Mouse (Mus musculus): Measurements from ENCODE around the gene Zdhhc14.

Zdhhc14 gene

GRCm38 (mm10) chr17:5504969-5505368, 12.6 kb downstream of the Zdhhc14 start:
- no peak for DNase-seq (ENCODE audit: low spot score in 2 of 2)

- no peak for DNase-seq (ENCODE audit: low spot score in 2 of 2)
Observed at GRCm38 (mm10) chr17:5506553-5506952, 14.2 kb downstream of the Zdhhc14 start.

- no peak for DNase-seq (ENCODE audit: low spot score in 2 of 2)
Observed at GRCm38 (mm10) chr17:5506988-5507387, 14.6 kb downstream of the Zdhhc14 start.

- no peak for DNase-seq (ENCODE audit: low spot score in 2 of 2)
Observed at GRCm38 (mm10) chr17:5508030-5508429, 15.7 kb downstream of the Zdhhc14 start.

GRCm38 (mm10) chr17:5510564-5510963, 18.2 kb downstream of the Zdhhc14 start:
- no peak for DNase-seq (ENCODE audit: low spot score in 2 of 2)

- no peak for DNase-seq (ENCODE audit: low spot score in 2 of 2)
Observed at GRCm38 (mm10) chr17:5511724-5512123, 19.4 kb downstream of the Zdhhc14 start.

GRCm38 (mm10) chr17:5519466-5519865, 27.1 kb downstream of the Zdhhc14 start:
- no peak for DNase-seq (ENCODE audit: low spot score in 2 of 2)

- DNase-seq (ENCODE audit: low spot score in 2 of 2) = no peak
Observed at GRCm38 (mm10) chr17:5519910-5520592, 27.7 kb downstream of the Zdhhc14 start.

GRCm38 (mm10) chr17:5521532-5521931, 29.2 kb downstream of the Zdhhc14 start:
- DNase-seq (ENCODE audit: low spot score in 2 of 2) = no peak

GRCm38 (mm10) chr17:5529552-5529951, 37.2 kb downstream of the Zdhhc14 start:
- DNase-seq (ENCODE audit: low spot score in 2 of 2) = no peak

- no peak for DNase-seq (ENCODE audit: low spot score in 2 of 2)
Observed at GRCm38 (mm10) chr17:5532816-5533215, 40.5 kb downstream of the Zdhhc14 start.

GRCm38 (mm10) chr17:5535357-5535756, 43.0 kb downstream of the Zdhhc14 start:
- no peak for DNase-seq (ENCODE audit: low spot score in 2 of 2)

GRCm38 (mm10) chr17:5536259-5537094, 44.1 kb downstream of the Zdhhc14 start:
- no peak for DNase-seq (ENCODE audit: low spot score in 2 of 2)

- no peak for DNase-seq (ENCODE audit: low spot score in 2 of 2)
Observed at GRCm38 (mm10) chr17:5537095-5537575, 44.8 kb downstream of the Zdhhc14 start.

- DNase-seq (ENCODE audit: low spot score in 2 of 2) = no peak
Observed at GRCm38 (mm10) chr17:5542177-5542576, 49.8 kb downstream of the Zdhhc14 start.

GRCm38 (mm10) chr17:5544065-5544464, 51.7 kb downstream of the Zdhhc14 start:
- no peak for DNase-seq (ENCODE audit: low spot score in 2 of 2)

- no peak for DNase-seq (ENCODE audit: low spot score in 2 of 2)
Observed at GRCm38 (mm10) chr17:5545065-5545464, 52.7 kb downstream of the Zdhhc14 start.

- DNase-seq (ENCODE audit: low spot score in 2 of 2) = no peak
Observed at GRCm38 (mm10) chr17:5548546-5548945, 56.2 kb downstream of the Zdhhc14 start.

GRCm38 (mm10) chr17:5549460-5549859, 57.1 kb downstream of the Zdhhc14 start:
- DNase-seq (ENCODE audit: low spot score in 2 of 2) = no peak

- no peak for DNase-seq (ENCODE audit: low spot score in 2 of 2)
Observed at GRCm38 (mm10) chr17:5550444-5550843, 58.1 kb downstream of the Zdhhc14 start.

GRCm38 (mm10) chr17:5551136-5551535, 58.8 kb downstream of the Zdhhc14 start:
- no peak for DNase-seq (ENCODE audit: low spot score in 2 of 2)

- no peak for DNase-seq (ENCODE audit: low spot score in 2 of 2)
Observed at GRCm38 (mm10) chr17:5552036-5552760, 59.8 kb downstream of the Zdhhc14 start.

Measured in urinary bladder, adult 18-20 months (tissue).